Mouse (Mus musculus) mature B cell (primary cell): Measurements from ENCODE around the gene Tnfsf14.

Experiments used
- in situ Hi-C: fragments of 300-500 bp; cut with MboI; formaldehyde crosslinking; loops from 2 replicates; pipeline ENCODE4 v1.14.3; 2019

Tnfsf14 gene

DNA sequence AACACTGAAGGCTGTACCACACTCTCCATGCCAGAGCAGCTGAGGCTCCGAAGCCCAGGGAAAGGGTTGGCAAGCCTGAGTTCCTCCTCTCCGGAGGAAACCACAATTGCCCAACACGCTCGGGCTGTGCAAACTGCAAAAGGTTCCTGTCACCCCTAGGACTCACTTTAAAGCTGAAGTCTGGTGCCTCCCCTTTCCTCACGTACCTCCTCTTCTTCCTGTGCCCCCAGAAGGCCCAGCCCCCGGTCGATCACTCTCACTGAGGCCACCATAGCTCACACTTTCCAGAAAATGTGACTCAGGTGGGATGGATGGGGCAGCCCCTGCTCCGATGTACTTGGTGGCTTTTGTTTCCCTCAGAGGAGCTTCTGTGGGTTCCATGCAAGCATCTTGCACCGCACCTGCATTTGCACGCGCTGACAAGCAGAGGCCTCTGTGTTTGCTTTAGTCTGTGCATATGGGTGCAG lies at the start of gene Tnfsf14:
TSS of gene Tnfsf14 (minus strand) at position 137 of the 467 bp plus-strand sequence.
- in situ Hi-C loops: no loop called here

GRCm38 (mm10) chr17:57237181-57237580 lies 43.2 kb upstream of the Tnfsf14 start:
- in situ Hi-C loops: no loop called here

GRCm38 (mm10) chr17:57235803-57236202 lies 41.8 kb upstream of the Tnfsf14 start:
- in situ Hi-C loops: no loop called here

DNA sequence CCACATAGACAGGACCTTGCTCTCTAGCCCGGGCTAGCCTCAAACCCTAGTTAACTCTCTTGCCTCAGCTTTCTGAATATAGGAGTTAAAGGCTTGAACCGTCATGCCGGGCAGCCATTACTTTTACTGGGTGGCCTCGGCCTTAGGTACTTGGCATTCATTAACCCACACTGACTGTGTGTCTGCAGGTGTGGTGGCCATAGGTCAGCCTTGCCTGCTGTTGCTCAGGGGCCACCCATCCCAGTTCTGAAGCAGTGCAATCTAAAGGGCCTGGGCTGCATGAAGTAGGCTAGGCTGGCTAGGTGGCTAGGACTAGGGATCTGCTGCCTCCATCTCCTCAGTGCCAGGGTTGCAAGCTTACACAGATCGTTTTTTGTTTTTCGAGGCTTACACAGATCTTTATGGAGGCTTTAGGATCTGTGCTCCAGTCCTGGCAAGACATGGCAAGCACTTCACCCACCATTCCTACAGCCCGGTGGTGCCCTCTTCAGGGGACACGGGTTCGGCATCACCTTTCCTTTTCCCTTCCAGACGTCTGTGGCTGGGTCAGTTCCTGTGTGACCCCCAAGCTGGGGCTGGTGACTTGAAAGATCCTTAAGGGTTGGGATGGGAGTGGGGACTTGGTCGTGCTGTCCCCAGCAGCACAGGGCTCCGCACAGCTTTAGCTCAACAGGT lies 40.4 kb upstream of the Tnfsf14 start:
- in situ Hi-C loops: no loop called here

- in situ Hi-C loops: no loop called here
Measured at GRCm38 (mm10) chr17:57233038-57233437, 39.1 kb upstream of the Tnfsf14 start.

DNA sequence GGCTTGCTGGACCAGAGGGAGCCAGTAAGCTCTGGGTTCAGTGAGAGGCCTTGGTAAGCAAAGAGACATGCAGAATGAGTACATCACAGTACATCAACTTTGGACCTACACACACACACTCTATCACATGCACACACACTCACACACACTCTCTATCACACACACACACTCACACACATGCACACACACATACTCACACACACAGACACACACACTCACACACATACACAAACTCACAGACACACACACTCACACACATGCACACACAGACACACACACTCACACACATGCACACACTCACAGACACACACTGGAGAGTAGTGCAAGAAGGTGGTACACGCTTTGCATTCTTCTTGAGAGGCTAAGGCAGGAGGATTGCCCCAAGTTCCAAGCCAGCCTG lies 38.2 kb upstream of the Tnfsf14 start:
- in situ Hi-C loops: no loop called here

DNA sequence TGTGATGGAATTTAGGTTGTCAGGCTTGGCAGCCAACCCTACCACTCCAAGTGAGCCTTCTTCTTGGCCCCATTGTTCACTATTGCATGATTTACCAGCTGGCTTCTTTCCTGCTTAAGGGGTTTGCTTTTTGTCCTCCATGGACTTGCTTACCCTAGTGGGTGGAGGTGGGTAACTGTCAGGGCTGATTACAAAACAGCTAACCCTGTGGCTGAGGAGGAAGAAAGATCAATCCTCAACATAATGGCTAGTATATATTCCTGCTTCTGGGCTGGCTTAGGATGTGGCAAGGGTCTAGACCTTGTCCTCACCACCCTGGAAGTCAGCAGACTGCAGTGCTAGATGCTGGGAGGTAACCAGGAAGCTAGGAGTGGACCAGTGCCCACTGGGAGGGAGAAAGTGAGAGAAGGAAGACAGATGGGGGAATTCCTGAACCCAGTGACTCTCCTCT lies 37.4 kb upstream of the Tnfsf14 start:
- in situ Hi-C loops: no loop called here

DNA sequence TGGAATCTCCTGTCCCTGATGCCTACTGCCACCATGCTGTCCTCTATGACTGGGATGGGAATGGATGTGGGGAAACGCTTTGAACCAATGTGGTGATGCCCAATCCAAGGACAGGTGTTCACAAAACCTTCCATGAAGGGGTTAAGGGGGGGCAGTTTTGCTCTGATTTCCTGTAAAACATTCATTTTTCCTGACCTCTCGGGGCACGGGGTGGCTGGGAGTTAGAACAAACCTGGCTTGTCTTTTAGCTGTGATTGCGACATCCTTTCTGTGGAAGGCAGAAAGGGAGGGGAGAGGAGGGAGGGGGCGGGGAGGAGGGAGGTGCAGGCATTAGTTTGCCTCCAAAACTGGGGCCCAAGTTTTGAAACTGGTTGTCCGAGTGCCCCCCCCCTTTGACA lies 36.8 kb upstream of the Tnfsf14 start:
- in situ Hi-C loops: no loop called here

DNA sequence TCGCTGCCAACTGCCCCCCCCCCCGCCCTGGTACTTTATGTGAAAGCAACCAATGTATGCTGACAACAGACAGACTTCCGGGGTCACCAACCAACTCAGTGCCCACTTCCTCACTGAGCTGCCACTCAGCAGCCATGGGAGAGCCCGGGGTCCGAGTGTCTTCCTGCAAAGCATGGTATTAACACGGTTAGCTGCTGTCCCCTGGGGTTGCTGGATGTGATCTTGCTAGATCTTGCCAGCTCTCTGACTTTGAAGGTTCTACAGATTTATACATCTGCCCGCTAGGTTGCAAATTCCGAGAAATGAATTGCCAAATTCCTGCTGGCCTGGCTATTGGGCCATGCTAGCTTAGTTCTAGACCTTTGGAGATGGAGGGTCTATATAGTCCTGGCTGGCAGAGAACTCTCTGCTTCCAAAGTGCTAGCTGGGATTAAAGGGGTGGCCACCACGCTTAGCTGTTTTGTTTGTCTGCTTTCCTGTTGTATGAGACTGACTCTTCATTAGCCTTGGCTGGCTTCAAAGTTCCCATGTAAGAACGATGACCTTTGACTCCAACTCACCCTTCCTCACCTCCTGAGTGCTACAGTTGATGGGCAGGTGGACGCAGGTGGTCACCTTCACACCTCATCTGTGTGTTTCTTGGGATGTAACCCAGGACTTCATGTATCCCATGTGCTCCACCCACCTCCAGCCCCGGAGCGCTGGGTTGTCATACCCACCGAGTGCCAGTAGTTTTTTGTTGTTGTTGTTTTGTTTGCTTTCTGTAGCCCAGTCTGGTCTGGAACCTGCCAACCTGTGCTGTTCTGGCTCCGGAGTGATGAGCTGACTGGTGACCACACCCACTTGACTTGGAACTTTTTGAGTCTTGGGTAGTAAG lies 36.1 kb upstream of the Tnfsf14 start:
- in situ Hi-C loops: no loop called here

DNA sequence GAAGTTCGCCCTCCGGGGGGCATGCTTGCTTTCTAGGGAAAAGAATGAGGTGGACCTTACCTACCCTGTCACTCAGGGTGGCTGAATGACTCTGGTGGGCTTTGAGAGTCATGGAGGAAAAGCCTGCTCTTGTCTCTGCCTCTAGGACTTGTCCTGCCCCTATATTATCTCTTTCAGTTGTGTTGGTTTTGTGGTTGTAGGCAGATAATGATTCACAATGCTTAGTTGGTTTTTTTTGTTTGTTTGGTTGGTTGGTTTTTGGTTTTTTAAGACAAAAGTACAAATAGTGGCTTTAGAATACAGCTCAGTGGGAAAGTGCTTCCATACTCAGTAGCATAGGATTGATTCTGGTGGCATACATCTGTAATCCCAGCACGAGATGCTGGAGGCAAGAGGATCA lies 34.9 kb upstream of the Tnfsf14 start:
- in situ Hi-C loops: no loop called here

- in situ Hi-C loops: no loop called here
Measured at GRCm38 (mm10) chr17:57228014-57228413, 34.0 kb upstream of the Tnfsf14 start, which contains the start of gene C3. Gene C3, minus strand, starts transcription at chr17:57228136.

DNA sequence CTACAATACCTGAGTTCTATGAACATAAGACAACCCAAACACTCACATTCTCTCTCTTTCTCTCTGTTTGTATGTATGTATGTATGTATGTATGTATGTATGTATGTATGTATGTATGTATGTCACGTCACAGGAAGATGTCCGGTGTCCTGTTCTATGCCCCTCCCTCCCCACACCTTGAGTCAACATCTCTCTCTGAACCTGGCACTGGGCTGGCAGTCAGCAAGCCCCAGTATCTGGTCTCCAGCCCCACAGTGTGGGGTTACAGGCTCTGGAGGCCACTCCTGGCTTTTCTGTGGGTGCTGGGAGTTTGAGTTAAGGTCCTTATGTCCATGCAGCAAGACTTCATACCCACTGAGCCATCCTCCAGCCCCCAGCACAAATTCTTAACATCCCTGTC lies 33.5 kb upstream of the Tnfsf14 start:
- in situ Hi-C loops: no loop called here

DNA sequence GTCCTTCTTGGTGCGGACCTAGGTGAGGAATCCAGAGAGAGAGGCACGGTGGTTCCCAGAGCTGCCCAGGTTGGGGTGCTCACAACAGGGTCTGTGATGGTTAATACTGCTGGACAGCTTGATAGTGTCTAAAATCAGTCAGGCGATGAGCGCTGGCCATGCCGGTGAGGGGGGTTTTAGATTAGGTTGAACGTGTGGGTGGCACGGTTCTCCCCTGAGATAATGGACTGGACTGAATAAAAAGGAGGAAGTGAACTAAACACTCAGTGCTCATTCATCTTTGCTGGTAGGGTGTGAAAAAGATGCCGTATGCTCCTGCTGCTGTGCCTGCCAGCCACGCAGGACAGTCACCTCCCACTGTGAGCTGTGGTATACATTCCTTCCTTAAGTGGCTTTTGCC lies 29.3 kb upstream of the Tnfsf14 start:
- in situ Hi-C loops: no loop called here

DNA sequence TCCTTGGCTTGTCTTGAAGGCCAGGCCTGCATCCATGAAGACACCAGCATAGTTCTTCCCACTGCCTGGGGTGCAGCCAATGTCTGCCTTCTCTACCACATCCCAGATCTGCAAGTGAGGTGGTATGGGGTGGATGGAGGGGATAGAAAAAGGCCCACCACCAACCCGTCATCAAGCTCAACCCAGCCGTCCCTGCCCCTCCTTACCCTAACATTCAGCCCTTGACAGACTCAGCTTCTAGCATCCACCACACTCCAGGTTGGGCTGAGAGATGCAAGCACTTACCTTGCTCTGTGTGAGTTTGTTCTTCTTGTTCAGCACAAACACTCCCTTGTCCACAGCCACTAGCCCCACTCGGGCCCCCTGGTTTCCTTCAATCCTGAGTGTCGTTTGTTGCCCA lies 27.9 kb upstream of the Tnfsf14 start:
- in situ Hi-C loops: no loop called here

GRCm38 (mm10) chr17:57219884-57220207 lies 25.9 kb upstream of the Tnfsf14 start:
- in situ Hi-C loops: loop anchor here (10.0 kb wide), 1 partner anchor 115 kb away; no protein-coding TSS in a partner anchor

- in situ Hi-C loops: loop anchor here (10.0 kb wide), 1 partner anchor 115 kb away; no protein-coding TSS in a partner anchor
Measured at GRCm38 (mm10) chr17:57219167-57219883, 25.3 kb upstream of the Tnfsf14 start.

DNA sequence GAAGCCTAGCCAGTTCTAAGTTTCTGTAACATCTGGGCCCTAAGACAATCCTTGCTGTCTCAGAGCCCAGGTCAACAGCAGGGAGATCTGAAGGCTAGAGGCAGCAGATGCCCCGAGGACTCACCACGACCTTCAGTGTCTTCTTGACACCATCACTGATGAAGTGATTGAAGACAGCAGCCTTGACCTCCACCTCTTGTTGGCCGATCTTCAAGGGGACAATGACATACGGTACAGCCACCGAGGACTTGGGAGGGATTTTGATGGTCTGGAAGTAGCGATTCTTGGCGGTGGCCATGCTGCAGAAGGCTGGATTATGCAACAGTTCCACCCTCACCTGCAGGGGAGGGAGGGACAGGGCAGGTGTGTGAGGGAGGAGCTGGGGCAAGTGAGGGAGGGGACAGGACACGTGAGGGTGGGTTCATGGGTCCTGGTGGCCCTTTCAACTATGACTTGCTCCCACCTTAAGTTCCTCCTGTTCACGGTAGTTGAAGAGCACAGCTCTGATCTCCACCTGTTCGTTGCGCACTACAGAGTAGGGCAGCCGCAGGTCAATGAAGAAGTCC lies 24.4 kb upstream of the Tnfsf14 start:
- in situ Hi-C loops: loop anchor here (10.0 kb wide), 1 partner anchor 116 kb away; no protein-coding TSS in a partner anchor

- in situ Hi-C loops: loop anchor here (10.0 kb wide), 1 partner anchor 120 kb away; no protein-coding TSS in a partner anchor
Measured at GRCm38 (mm10) chr17:57214676-57215387, 20.9 kb upstream of the Tnfsf14 start.

DNA sequence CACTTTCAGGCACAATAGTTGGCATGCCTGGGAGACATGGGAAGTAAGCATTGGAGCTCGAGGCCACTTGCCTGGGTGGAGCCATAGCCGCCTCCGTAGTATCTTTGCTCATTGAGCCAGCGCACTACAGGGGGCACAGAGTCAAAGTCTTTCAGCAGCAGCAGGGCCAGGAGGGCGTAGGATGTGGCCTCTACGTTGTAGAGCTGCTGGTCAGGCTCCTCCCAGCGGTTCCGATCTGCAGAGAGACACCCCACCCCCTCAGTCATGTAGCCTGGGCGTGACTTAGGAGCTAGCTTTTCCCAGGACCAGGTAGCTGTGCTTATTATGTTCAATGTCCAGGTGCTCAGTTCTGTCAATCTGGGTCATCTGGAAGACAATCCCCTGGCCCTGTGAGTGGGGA lies 17.5 kb upstream of the Tnfsf14 start:
- in situ Hi-C loops: loop anchor here (10.0 kb wide), 1 partner anchor 123 kb away; no protein-coding TSS in a partner anchor

DNA sequence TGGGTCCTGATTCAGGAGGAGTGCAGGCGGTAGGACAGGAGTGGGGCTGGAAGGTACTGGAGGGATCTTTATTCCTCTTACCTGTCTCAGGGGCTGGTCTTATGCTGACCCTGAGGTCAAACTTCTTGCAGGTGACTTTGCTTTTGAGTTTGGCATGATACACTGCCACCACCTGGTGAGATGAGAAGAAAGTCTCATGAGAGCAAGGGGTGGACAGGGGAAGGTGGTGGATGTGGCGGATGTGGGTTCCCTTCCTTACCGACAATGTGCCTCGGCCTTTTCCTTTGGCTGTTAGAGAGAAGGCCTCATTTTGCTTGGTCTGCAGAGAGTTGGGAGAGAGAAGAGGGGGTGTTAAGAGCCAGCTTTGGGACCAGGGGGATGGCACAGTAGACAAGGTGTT lies 15.4 kb upstream of the Tnfsf14 start:
- in situ Hi-C loops: no loop called here

DNA sequence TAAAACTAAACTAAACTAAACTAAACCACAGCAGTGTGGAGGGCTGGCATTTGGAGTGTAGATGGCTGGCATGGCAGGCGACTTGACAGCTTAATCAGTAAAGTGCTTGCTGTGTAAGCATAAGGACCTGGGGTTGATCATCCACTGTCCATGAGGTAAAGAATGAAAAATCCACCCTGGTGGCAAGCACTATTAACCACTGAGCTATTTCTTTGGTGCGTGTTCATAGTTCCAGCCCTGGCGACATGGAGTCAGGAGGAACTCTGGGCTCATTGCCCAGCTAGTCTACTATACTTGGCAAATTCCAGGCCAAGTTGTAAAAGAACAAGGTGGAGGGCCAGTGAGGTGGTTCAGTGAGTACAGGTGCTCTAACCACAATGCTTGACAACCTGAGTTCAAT lies 14.0 kb upstream of the Tnfsf14 start:
- in situ Hi-C loops: no loop called here
